Mouse (Mus musculus) ES-Bruce4 (cell line): Measurements from ENCODE around the gene Gab1. TPM values are rescaled to one million over a fixed set of nuclear protein-coding genes. Genes with fewer than 3 reads are reported as not detected.

Experiments used
- H3K27ac ChIP-seq: 2 replicates; pipeline ENCODE4 v1.5.1; 2012; ENCODE audit warnings: low read length, inconsistent platforms; ENCODE audit not compliant: insufficient read depth
- H3K27me3 ChIP-seq: 2 replicates; pipeline ENCODE4 v1.6.1; 2012; ENCODE audit warnings: mild to moderate bottlenecking, low read length, inconsistent platforms; ENCODE audit not compliant: control insufficient read depth, poor library complexity, insufficient read depth, severe bottlenecking
- H3K36me3 ChIP-seq: 2 replicates; pipeline ENCODE4 v1.6.1; 2012; ENCODE audit warnings: inconsistent platforms, mild to moderate bottlenecking, low read length, moderate library complexity; ENCODE audit not compliant: control insufficient read depth, poor library complexity, insufficient read depth, severe bottlenecking
- H3K4me1 ChIP-seq: one replicate; pipeline ENCODE4 v1.8.1; 2011; ENCODE audit warnings: low read length; ENCODE audit not compliant: control insufficient read depth, insufficient read depth
- H3K4me3 ChIP-seq: 2 replicates; pipeline ENCODE4 v1.5.1; 2011; ENCODE audit warnings: low read depth, mild to moderate bottlenecking, low read length
- H3K9ac ChIP-seq: 2 replicates; pipeline ENCODE4 v1.6.1; 2012; ENCODE audit warnings: low read depth, mild to moderate bottlenecking, inconsistent platforms; ENCODE audit not compliant: poor library complexity, severe bottlenecking
- H3K9me3 ChIP-seq: replicated peaks from 2 replicates; pipeline ENCODE4 v1.6.1; 2012; ENCODE audit warnings: mild to moderate bottlenecking, low read length, inconsistent platforms; ENCODE audit not compliant: control insufficient read depth, poor library complexity, insufficient read depth, severe bottlenecking
- CTCF ChIP-seq: IDR thresholded peaks from one replicate; pipeline ENCODE4 v1.8.1; 2011; ENCODE audit warnings: low read depth, low read length
- EP300 ChIP-seq: IDR thresholded peaks from 2 replicates; pipeline ENCODE4 v1.6.1; 2011; ENCODE audit warnings: low read depth, low read length; ENCODE audit not compliant: insufficient read depth
- POLR2A ChIP-seq: IDR thresholded peaks from one replicate; pipeline ENCODE4 v1.8.1; 2011; ENCODE audit warnings: low read length; ENCODE audit not compliant: insufficient read depth
- polyA plus RNA-seq: library from polyadenylated mRNA; stranded (reverse); fragments of >200 nt; gene quantifications from 2 replicates; pipeline ENCODE4 v1.2.4, GENCODE M21; 2011; ENCODE audit warnings: low read depth; ENCODE audit not compliant: missing spikeins, insufficient read depth, insufficient read length

The Gab1 gene
- polyA plus RNA-seq, 1 experiment: 158 TPM

DNA sequence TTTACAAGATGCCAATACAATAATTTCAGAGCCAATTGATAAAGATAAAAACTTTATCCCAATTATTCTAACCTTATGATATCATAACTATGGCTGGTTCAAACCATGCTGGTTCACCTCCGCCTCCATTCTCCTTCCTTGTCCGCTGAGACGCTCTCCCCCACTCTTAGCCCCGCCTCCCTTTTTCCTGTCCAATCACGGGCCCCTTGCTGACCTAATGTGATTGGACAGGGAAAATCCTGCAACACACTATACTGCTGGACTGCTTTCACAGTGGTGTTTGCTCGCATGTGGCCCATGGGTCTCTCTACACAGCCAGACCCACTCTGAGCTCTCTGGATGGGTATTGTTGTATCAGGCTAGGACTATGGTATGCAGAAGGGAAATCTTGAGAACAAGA, 38.2 kb upstream of the Gab1 start:
- H3K4me3 ChIP-seq: no peak overlapping the region

DNA sequence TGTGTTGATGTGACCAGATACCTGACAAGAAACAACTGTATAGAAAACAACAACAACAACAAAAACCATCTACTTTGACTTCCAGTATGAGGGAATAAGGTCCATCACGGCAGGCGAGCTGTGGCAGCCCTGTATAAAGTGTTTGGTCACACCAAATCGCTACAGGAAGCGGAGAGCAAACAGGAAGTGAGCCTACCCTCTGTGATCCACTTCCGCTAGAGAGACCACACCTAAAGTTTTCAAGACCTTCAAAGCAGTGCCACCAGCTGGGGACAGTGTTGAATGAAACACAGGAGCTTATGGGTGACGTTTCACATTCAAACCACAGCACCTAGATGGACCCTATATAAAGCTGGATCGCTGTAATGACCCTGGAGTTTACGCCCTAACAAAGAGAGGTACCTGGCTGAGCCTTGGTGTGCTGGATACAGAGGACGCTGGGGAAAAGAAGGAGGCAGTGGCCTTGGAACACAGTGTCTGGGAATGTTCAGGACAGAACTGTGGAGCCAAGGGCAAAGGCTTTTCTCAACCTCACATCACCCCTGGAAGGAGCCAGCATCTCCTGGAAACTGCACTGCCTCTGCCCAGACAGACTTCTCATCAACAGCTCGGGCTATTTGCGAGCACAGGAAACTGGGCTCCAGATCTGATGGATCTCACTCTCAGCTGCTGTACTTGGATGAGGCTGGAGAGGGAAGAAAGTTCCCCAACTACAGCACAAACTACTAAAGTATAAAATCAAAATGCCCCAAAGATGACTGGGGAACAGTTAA, 36.3 kb upstream of the Gab1 start:
- Histone ChIP-seq H3K9me3 (no peaks in the 10 kb centered on the region), H3K27ac (no peak overlapping the region), H3K4me3 (no peak overlapping the region), H3K27me3 (no peaks in the 10 kb centered on the region), H3K4me1 (peaks cover 2% of the 10 kb centered on the region), H3K9ac (no peak overlapping the region), H3K36me3 (no peaks in the 10 kb centered on the region)
- no peak for TF ChIP-seq EP300
- no peak for TF ChIP-seq POLR2A
- TF ChIP-seq CTCF: no peak

More for the DNA sequence above, 38.2 kb upstream of the Gab1 start:
- Histone ChIP-seq H3K27ac (no peak overlapping the region), H3K27me3 (no peaks in the 10 kb centered on the region), H3K36me3 (no peaks in the 10 kb centered on the region), H3K9me3 (no peaks in the 10 kb centered on the region), H3K4me1 (no peaks in the 10 kb centered on the region), H3K9ac (0 out of 2 replicates have a peak overlapping the region, but pooled peaks have one; percentile 25)
- TF ChIP-seq EP300 (no peak), POLR2A (peak; percentile 56)

DNA sequence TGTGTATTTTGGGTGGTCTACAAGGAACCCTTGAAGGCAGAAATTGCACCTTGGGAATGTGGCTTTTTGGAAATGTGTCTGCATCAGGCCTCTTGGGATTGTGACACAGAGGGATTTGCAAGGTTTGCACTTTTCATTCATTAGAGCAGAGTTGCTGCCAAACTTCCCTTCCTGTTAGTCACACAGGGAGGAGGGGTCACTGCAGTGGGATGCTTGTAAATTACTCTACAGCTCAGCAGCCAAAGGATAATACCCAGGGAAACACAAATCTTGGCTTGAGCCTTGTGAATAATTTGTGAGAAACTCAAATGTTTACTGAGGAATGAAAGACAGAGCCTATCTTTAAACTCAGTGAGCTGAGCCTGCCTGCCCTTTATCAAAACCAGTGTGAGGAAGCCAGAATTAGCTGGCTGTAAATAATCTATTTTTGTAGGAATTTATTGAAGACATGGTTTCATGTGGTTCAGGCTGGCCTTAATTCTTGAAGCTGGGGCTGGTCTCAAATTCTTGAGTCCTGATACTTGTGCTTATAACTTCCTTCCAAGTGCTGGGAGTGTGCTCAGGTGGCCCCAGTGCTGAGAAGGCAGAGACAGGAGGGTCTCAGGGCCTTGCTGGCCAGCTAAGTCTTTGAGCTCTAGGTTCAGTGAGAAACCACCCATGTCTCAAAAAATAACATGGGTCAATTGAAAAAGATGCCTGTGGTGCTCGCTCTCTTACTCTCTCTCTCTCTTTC, 32.9 kb upstream of the Gab1 start:
- Histone ChIP-seq H3K9me3 (no peaks in the 10 kb centered on the region), H3K27me3 (no peaks in the 10 kb centered on the region), H3K27ac (no peak overlapping the region), H3K4me3 (no peak overlapping the region), H3K4me1 (peaks cover 4% of the 10 kb centered on the region), H3K36me3 (no peaks in the 10 kb centered on the region), H3K9ac (no peak overlapping the region)
- TF ChIP-seq CTCF (no peak), POLR2A (no peak), EP300 (no peak)

DNA sequence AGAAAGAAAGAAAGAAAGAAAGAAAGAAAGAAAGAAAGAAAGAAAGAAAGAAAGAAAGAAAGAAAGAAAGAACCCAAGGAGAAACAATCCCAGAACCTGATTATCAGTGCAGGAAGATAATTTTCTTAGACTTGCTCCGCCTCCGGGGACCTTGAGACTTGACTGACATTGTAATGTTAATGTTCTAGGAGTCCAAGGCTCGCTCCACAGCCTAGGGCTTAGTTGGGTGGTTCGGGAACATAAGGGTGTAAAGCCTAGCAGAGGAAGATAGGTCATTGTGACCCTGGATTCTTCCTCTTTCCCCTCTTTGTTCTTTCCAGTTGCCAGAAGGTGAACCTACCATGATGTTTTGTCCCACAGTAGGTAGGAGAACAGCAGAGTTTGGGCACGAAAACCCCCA, 31.1 kb upstream of the Gab1 start:
- H3K9me3 ChIP-seq: no peaks in the 10 kb centered on the region
- H3K4me1 ChIP-seq: peaks cover 4% of the 10 kb centered on the region
- H3K27ac ChIP-seq: peak overlapping the region; percentile 10; the same call in 1 of the 2 replicates
- H3K36me3 ChIP-seq: no peaks in the 10 kb centered on the region
- TF ChIP-seq EP300: 0 out of 2 replicates have a peak, but pooled peaks have one; percentile 42
- TF ChIP-seq POLR2A: no peak
- no peak for TF ChIP-seq CTCF
- H3K9ac ChIP-seq: no peak overlapping the region
- H3K27me3 ChIP-seq: no peaks in the 10 kb centered on the region
- H3K4me3 ChIP-seq: no peak overlapping the region

DNA sequence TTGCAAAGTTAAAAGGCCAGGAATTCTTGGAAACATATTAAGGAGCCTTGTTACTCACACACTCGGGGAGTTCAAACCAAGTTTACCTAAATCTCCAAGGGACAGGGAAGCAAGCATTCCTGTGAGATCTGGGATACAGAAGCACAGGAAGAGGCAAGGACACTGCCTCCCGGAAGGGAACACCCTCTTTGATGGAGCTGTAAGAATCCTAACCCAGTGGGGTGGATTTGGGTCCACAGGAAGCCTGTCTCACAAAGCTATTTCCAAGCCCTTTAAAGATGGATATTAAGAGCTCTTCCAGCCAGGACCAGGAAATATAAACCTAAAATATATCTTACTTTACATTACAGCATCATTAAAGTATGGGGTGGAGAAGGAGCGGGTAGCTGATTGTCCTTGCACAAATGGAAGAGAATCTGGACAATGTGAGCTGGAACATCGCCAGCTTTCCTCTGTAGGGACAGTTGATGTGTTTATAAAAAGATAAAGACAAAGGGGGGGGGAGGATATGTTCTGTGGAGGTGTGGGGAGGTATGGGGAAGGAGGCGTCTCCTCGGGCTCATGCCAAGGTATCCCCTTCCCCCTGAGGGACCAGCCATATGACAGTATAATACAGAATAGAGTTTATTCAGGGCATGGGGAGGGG, 28.1 kb upstream of the Gab1 start:
- Histone ChIP-seq H3K27me3 (no peaks in the 10 kb centered on the region), H3K9me3 (no peaks in the 10 kb centered on the region), H3K9ac (no peak overlapping the region), H3K4me1 (peaks cover 4% of the 10 kb centered on the region), H3K27ac (no peak overlapping the region), H3K36me3 (no peaks in the 10 kb centered on the region), H3K4me3 (no peak overlapping the region)
- TF ChIP-seq CTCF: no peak

DNA sequence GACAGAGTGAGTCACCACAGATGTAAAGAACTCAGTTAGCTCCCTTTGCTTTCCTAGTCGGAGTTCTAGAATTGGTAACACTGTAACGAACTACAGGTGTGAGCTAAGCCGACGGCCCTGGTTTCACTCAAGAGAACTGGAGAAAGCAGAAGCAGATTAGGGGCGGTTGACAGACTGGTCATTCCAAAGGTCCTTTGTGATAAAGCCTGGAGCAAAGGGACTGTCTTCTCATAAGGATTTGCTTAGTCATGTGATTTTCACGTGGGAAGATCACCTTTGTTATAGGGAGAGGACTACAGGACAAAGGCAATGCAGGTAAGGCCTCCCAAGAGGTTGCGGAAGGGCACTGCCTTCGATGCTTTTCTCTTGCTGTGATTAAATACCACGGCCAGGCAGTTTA, 22.0 kb upstream of the Gab1 start:
- Histone ChIP-seq H3K36me3 (no peaks in the 10 kb centered on the region), H3K27me3 (no peaks in the 10 kb centered on the region), H3K4me1 (no peaks in the 10 kb centered on the region), H3K4me3 (no peak overlapping the region), H3K9ac (no peak overlapping the region), H3K27ac (no peak overlapping the region), H3K9me3 (no peaks in the 10 kb centered on the region)
- TF ChIP-seq EP300: no peak
- TF ChIP-seq POLR2A: no peak
- TF ChIP-seq CTCF: no peak
